Mouse (Mus musculus) megakaryocyte, adult 5-6 weeks (primary cell): ENCODE data around the gene Ssxb2. TPM values are rescaled to one million over a fixed set of nuclear protein-coding genes. Genes with fewer than 3 reads are reported as not detected.
"Not testable (repeated sequence)": the region's sequence is repeated elsewhere in the genome, so short reads cannot be mapped to it uniquely, and the experiment has no call there.

ENCODE experiments used
- ATAC-seq: 2 replicates; pipeline ENCODE4 v1.8.0; 2016; ENCODE audit warnings: mild to moderate bottlenecking, inconsistent platforms; ENCODE audit not compliant: poor library complexity, severe bottlenecking
- total RNA-seq, 2 experiments: library from RNA; stranded (forward) in 1 of 2; stranded (reverse) in 1 of 2; fragments of 153-499, 151-499 nt in 1 of 2; fragments of 221-1000, 200-1000 nt in 1 of 2; gene quantifications; 2 replicates each; pipeline versions ENCODE4 v1.2.3 to v1.2.4; 2015 to 2017

Gene Ssxb2
- not detected in 2 replicates for total RNA-seq (2015)
- total RNA-seq (2017): not detected in 2 replicates

DNA sequence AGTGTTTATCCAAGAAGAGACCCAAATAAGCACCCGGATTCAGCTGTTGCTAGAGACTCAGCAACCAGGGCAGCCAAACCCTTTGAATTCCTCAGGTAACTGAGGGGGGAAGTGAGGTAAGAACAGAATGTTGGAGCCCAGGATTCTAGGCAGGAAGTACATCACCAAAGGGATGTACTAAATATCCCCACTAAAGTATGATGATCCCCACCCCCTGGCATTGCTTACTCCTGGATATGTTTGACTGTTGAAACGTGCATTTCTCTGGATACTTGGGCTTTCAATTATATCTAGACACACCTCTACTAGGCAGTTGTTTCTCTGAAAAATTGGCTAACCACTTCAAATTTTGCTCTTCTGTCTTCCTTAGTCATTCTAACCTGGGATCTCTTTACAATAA lies at the start of gene Ssxb2:
Gene Ssxb2 (minus strand): TSS at position 101 of the 400 bp plus-strand sequence.
- not testable (repeated sequence) for ATAC-seq

DNA sequence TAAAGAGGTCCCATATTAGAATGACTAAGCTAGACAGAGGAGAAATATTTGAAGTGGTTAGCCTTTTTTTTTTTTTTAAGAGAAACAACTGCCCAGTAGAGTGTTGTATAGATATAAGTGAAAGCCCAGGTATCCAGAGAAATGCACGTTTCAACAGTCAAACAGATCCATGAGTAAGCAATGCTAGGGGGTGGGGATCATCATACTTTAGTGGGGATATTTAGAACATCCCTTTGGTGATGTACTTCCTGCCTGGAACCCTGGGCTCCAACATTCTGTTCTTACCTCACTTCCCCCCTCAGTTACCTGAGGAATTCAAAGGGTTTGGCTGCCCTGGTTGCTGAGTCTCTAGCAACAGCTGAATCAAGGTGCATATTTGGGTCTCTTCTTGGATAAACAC lies 48.5 kb downstream of the Ssxb2 start, which contains the start of gene Ssxb1:
Gene Ssxb1 (plus strand): TSS at position 301 of the 400 bp plus-strand sequence.
- ATAC-seq: not testable (repeated sequence)

Other genes starting within 250 kb of the Ssxb2 start
- 16.3 and 17.5 TPM in 2 replicates for gene Ftsj1, start 209.3 kb downstream of the Ssxb2 start, total RNA-seq (2015)
- gene Ftsj1, start 209.3 kb downstream of the Ssxb2 start, total RNA-seq (2017): 14.2 and 14.4 TPM in 2 replicates
- 1.3 and 4.1 TPM in 2 replicates for gene Slc38a5, start 190.6 kb downstream of the Ssxb2 start, total RNA-seq (2015)
- 2.4 and 3.7 TPM in 2 replicates for gene Slc38a5, start 190.6 kb downstream of the Ssxb2 start, total RNA-seq (2017)
- gene Ssxb10, start 134.3 kb downstream of the Ssxb2 start, total RNA-seq (2015): not detected in 2 replicates
- not detected in 2 replicates for gene Ssxb10, start 134.3 kb downstream of the Ssxb2 start, total RNA-seq (2017)
- not detected in 2 replicates for gene Ssxb9, start 94.7 kb downstream of the Ssxb2 start, total RNA-seq (2015)
- not detected in 2 replicates for gene Ssxb9, start 94.7 kb downstream of the Ssxb2 start, total RNA-seq (2017)
- gene Ssxb1, start 48.4 kb downstream of the Ssxb2 start, total RNA-seq (2015): not detected in 2 replicates
- gene Ssxb1, start 48.4 kb downstream of the Ssxb2 start, total RNA-seq (2017): not detected in 2 replicates
- gene Gm14459, start 63.2 kb upstream of the Ssxb2 start, total RNA-seq (2015): not detected in 2 replicates
- gene Gm14459, start 63.2 kb upstream of the Ssxb2 start, total RNA-seq (2017): not detected in 2 replicates
- gene Ssxb6, start 86.5 kb upstream of the Ssxb2 start, total RNA-seq (2015): not detected in 2 replicates
- not detected in 2 replicates for gene Ssxb6, start 86.5 kb upstream of the Ssxb2 start, total RNA-seq (2017)
- gene Ssxb3, start 130.1 kb upstream of the Ssxb2 start, total RNA-seq (2015): not detected in 2 replicates
- gene Ssxb3, start 130.1 kb upstream of the Ssxb2 start, total RNA-seq (2017): not detected in 2 replicates
- not detected in 2 replicates for gene Ssxb8, start 229.1 kb upstream of the Ssxb2 start, total RNA-seq (2015)
- gene Ssxb8, start 229.1 kb upstream of the Ssxb2 start, total RNA-seq (2017): not detected in 2 replicates